Mouse (Mus musculus): ENCODE results near the gene Gpr152.
"Not testable (repeated sequence)": the region's sequence is repeated elsewhere in the genome, so short reads cannot be mapped to it uniquely, and the experiment has no call there.

Gene Gpr152

GRCm38 (mm10) chr19:4131768-4132167 is 7.8 kb upstream of the Gpr152 start:
- DNase-seq, result no peak

GRCm38 (mm10) chr19:4134354-4134753 is 5.2 kb upstream of the Gpr152 start:
- no peak for DNase-seq

GRCm38 (mm10) chr19:4135229-4135962 is 4.2 kb upstream of the Gpr152 start:
- not testable (repeated sequence) for DNase-seq

- not testable (repeated sequence) for DNase-seq
These were observed 3.6 kb upstream of the Gpr152 start for GRCm38 (mm10) chr19:4135963-4136345.

DNA sequence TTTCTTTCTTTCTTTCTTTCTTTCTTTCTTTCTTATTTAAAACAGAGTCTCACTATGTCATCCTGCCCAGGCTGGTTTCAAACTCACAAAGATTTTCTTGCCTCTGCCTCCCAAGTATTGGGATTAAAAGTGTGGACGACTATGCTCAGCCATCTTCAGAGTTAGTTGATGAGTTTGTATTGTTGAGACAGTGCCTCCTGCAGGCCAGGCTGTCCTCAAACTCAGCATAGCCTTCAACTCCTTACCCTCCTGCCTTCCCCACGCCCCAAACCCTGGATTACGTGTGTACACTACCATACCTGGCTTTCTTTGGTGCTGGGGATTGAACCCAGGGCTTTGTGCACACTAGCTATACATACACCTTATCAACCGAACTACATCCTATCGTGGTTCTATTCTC is 3.1 kb upstream of the Gpr152 start:
- DNase-seq, result no peak

DNA sequence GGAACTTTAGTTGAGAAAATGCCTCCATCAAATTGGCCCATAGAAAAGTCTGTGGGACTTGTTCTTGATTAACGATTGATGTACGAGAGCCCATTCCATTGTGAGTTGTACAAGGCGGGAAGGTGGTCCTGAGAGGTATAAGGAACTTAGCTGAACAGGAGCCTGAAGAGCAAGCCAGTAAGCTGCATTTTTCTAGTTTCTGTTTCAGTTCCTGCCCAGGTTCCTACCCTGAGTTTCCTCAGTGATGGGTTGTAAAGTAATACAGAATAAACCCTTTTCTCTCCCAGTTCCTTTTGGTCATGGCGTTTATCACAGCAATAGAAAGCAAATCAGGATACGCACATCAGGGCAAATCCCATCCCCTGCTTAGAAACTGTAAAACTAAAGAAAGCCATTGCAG is 1.7 kb upstream of the Gpr152 start:
- DNase-seq, result no peak

DNA sequence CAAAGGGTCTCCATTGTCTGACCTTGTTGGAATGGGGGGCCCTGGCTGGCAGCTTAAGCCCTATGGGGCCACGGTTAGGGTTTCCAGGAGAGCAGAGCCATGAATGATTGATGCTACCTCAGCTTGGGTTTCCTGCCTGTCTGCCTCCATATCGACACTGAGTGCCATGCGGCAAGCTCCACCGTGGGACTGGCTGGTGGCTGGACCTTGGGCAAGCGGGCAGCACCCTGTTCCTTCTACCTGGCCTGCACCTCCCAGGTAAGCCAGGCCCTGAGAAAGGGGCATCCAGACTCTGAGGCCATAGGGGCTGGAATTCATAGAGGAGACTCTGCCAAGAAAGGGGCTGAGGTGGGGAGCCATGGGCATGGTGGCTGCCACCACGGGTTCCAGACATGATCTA is 560 bp downstream of the Gpr152 start:
- no peak for DNase-seq

- peak; percentile 68 to 73 for DNase-seq
These were observed 3.0 kb downstream of the Gpr152 start for GRCm38 (mm10) chr19:4142416-4143173.

DNA sequence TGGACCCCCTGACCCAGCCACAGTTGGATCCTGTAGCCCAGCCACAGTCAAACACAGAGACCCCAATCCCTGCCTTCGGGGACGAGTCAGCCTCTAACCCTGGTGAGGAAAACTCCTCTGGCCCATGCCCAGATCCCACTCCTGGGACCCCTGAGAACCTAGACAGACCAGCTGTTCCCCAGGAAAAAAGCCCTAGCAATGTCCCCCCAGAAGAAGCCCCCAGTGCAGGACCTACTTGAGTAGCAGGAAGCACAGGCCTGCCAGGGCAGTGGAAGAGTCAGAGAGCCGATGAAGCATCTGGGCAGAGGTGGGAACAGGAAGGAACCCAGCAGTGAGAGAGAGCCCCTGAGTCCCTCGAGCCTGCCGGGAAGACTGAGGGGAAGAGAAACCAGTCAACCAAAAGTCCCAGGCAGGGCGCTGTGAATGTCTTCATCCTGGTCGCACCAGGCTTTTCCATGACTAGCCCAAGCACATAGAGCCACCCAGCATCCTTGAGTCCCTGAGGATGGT is 4.2 kb downstream of the Gpr152 start, which contains the start of gene Cabp4:
Cabp4 (minus strand) TSS at position 275 of the 510 bp plus-strand sequence.
- no peak for DNase-seq

DNA sequence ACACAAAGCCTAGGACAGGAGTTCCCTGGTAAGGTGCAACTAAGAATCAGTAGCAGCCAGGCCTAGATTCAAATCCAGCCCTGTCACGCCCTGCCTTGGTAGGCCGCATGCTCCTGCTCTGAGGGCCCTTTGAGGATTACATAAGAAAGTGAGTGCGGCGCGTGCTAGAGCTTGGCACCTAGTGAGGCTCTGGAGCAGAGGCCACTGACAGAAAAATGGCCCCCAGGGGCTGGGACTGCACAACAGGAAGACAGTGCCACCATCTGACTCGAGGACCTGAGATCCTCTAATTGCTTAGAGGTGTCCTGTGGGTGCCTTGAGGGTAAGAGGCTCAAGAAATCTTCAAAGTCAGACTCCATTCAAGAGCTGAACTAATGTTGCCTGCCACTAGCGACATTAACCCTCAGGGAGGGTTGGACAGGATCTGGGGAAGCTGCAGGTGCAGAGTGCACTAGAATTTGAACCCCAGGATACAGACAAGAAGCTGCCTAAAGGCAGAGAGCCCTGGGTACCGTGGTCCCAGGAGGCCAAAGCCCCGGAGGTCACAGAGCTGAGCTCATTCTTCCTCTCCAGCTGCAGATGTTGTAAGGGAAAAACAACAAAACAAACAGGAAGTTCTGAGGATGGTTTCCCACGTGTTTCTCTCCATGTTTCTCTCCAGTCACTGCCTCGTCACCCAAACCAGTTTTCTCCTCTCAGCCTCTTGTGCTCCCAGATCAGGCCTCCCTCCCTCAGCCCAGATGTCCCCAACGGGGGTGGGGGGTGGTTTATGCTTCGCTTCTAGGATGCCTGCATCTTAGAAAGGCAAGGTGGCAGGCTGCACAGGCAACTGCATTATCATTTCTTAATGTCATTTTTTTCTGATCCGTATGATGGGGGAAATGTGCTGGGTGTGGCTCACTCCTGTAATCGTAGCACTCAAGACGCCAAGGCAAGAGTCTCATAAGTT is 5.2 kb downstream of the Gpr152 start:
- DNase-seq, result no peak

DNA sequence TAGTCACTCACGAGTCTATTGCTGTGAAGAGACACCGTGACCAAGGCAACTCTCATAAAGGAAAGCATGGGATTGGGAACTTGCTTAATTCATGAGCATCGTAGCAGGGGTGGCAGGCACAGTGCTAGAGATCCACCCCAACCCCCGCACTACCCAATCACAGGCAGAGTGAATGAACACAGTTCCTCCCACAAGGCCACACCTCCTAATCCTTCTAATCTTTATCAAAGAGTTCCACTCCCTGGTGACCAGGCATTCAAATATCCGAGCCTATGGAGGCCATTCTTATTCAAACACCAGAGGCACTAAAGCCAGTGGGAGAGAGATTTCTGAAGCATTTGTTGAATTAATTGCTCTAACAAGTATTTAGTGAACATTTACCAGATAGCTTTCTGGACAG is 6.3 kb downstream of the Gpr152 start:
- DNase-seq, result no peak

DNA sequence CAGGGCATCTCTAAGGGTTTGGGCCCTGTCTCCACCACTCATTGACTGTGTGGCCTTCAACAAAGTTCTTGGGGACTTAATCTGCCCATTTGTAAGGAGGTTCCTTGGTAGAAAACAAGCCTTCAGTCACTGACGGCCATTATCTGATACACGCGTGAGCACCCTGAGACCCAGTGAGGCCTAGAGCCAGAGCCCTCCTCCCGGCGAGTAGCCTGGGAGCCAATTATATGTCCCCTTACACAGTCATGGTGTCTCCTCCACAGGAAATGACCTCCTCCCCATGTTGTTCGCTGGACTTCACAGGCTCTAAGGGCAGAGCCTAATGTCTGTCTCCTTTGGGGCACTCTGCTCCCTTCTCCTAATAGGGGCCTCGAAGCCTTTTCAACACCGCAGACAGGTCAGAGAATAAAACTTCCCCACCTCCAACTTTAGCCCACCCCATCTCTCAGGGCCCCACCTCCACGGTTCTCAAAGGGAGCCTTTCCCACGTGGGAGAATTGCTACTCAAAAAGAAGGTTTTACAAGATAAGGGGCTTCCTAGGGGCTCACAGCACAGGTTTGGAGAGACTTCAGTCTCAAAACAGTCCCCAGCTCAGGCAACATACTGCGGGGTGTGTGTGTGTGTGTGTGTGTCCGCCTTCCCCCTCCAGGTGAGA is 6.9 kb downstream of the Gpr152 start:
- no peak for DNase-seq

DNA sequence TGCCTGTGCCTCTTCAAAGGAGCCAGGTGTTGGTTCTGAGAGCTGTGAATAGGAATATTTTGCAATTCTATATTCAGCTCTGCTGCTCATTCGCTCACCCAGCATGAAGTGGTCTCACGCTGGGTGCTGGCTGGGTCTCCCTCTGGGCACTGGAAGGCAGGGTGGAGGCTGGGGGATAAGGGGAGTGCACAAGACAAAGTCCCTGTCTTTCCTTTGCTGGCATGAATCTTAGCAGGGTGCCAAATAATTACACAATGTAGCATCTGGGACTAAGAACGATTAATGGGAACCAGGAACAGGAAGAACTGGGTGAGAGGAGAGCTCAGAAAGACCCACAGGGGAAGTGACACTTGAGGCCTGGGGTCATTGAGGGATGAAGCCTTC is 7.4 kb downstream of the Gpr152 start:
- DNase-seq, result no peak

DNA sequence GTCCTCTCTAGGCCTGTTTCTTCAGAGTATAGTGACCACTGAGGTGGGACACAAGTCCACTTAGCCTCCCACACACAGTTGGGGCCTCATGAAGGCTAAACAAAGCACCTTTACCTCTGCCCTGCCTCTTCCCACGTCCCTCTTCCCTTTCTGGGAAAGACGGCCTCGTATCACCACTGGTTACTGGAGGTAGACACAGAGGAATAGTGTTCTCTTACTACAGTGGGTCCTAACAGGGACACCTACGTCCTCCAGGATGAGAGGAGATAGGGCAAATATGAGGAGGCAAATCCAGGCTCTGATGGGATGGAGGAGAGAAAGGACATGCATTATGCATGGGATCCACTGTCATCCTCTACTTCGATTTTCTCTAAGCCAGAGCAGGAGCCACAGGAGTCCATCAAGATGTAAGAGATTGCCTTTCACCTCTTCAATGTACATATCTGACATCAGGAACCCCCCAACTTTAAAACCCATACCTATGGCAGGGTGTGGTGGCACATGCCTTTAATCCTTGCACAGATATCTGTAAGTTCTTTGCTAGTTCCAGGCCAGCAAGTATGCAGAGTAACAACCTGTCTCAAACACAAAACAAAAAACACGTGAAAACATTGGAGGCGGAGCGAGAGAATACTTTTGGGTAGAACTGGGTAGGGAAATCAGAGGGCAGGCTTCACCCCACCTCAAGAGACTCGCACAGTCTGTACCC is 8.3 kb downstream of the Gpr152 start:
- no peak for DNase-seq

- peak; percentile 99 for DNase-seq
These were observed 8.9 kb downstream of the Gpr152 start, which contains the start of gene Coro1b for GRCm38 (mm10) chr19:4148491-4148806. Coro1b (plus strand) TSS chr19:4148619.

DNA sequence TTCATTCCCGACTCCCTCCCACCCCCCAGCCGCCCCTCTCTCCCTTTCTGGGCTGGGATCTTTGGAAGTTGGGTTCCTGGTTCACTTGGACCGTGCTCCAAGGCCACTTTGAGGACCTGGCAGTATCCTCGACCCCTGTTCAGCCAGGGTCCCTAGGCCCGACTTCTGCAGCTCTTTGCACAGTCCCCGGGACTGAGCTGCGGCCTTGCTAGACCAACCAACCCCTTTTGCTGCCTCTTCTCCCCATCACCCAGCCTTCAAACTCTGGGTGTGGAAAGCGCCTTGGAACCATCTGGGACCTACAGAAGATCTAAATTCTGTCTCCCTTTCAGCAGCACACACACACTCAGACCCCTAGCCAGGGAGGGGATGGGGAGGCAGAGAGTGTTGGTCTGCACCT is 9.2 kb downstream of the Gpr152 start:
- peak in 1 of 2 experiments; percentile 48 for DNase-seq

GRCm38 (mm10) chr19:4149283-4149682 is 9.7 kb downstream of the Gpr152 start:
- no peak for DNase-seq

GRCm38 (mm10) chr19:4149764-4150461 is 10.3 kb downstream of the Gpr152 start:
- DNase-seq, result no peak

DNA sequence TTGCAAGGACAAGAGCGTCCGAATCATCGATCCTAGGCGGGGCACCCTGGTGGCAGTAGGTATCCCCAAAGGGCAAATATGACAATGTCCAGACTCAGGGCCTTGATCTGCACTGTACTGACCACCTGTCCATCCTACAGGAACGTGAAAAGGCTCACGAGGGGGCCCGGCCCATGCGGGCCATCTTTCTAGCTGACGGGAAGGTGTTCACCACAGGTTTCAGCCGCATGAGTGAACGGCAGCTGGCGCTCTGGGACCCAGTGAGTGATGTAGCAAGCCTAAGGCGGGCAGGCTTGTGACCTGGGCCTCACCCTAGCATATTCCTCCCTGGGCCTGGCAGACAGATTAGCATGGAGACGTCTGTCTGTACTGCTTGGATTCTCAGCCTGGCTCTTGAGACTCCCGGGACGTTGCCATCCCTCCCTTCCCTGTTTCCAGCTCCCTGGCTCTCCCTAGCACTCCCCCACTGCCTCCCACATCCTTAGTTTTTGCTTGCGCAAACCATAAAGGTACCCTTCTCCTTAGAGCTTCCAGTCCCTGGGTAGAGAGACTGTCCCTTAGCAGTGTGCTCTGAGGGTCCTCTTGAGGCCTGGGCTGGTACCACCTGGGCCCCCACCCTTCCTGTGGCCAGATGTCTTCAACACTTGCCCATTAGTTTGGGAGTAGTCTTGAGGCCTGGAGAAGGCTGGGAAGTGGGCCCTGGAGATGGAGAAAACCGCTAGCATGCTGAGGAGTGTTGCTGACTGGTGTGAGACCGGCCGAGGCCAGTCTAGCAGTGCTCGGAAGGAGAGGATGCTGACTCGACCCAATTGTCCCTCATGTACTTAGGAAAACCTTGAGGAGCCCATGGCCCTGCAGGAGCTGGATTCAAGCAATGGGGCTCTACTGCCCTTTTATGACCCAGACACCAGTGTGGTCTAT is 11.2 kb downstream of the Gpr152 start:
- no peak for DNase-seq

- no peak for DNase-seq
These were observed 11.9 kb downstream of the Gpr152 start for GRCm38 (mm10) chr19:4151488-4151860.
